Mouse (Mus musculus): ENCODE data around the gene Aldoart1.

Gene Aldoart1

DNA sequence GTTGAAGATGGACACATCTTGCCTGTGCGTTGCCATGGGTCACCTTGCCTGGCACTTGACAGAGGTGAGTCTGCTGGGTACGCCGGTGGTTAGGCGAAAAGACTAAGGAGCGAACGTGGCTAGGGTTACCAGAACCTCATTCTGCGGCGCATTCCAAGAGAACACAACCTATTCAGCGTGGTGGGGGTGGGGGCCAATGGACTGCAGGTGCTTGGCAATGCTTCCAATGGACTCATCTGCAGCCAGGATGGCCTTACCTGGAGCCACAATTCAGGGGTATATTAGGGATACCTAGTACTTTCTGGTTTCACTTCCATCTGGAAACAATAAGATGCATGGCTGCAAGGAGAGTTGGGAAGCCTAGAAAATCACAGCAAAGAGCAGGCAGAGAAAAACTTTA lies at the start of gene Aldoart1:
TSS of gene Aldoart1 (minus strand) at position 101 of the 400 bp plus-strand sequence.
- DNase-seq (ENCODE audit: low read depth, low spot score): no peak
- H3K36me3 ChIP-seq (ENCODE audit: control insufficient read depth, insufficient read depth, low read length, poor library complexity, severe bottlenecking): no peaks in the 10 kb centered on the region
- no peaks in the 10 kb centered on the region for H3K27me3 ChIP-seq (ENCODE audit: control insufficient read depth, insufficient read depth, low read length, poor library complexity, severe bottlenecking)

DNA sequence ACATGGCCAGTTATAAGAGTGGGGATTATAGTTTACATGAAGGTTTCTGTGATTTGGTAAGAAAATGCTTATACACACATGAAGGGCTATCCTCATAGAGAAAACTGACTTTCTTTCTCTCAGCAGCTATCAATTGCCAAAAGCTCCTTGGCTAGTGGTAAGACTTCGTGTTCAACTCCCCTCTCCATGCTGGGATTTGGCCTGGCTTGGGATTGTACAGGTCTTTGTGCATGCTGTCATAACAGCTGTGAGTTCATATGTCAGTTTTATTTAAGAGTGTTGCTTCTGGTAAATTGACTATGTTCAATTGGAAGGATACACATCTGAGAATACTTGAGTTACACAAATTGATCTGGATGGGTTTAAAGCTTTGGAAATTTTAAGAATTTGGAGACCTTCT lies 49.1 kb upstream of the Aldoart1 start:
- no peaks in the 10 kb centered on the region for H3K36me3 ChIP-seq (ENCODE audit: control insufficient read depth, insufficient read depth, low read length, poor library complexity, severe bottlenecking)
- DNase-seq (ENCODE audit: low read depth, low spot score): no peak
- H3K27me3 ChIP-seq (ENCODE audit: control insufficient read depth, insufficient read depth, low read length, poor library complexity, severe bottlenecking): no peaks in the 10 kb centered on the region

DNA sequence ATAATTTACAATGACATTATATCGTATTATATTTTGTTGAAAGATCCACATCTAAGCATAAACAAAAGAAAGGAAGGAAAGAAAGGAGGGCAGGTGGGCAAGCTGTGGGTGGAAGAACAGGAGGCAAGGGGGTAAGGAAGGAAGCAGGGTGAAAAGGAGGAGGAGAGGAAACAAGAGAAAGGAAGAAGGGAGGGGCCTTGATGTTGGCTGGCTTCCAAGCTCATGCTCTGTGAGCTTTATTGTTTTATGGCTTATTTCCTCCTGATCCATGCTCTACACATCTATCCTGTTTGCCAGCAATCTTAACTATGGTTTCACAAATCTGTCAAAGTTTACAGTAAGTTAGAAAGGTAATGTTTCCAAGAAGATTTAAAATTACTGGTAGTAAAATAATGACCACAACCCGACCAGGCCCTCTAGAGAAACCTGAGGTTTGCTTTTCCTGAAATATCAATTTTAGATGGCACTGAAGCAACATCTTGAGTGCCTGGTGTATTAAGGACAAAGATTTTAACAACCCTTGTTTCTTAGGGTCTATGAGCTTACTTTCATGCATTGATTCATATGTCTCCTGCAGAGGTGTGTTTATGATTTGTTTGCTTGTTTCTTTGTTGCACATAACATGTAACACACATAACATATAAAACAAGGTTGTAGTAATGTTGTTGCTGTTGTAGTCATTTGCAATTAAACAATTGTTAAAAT lies 13.1 kb upstream of the Aldoart1 start:
- DNase-seq (ENCODE audit: low read depth, low spot score): no peak
- Histone ChIP-seq H3K36me3 (ENCODE audit: control insufficient read depth, insufficient read depth, low read length, poor library complexity, severe bottlenecking) (no peaks in the 10 kb centered on the region), H3K27me3 (ENCODE audit: control insufficient read depth, insufficient read depth, low read length, poor library complexity, severe bottlenecking) (no peaks in the 10 kb centered on the region)

DNA sequence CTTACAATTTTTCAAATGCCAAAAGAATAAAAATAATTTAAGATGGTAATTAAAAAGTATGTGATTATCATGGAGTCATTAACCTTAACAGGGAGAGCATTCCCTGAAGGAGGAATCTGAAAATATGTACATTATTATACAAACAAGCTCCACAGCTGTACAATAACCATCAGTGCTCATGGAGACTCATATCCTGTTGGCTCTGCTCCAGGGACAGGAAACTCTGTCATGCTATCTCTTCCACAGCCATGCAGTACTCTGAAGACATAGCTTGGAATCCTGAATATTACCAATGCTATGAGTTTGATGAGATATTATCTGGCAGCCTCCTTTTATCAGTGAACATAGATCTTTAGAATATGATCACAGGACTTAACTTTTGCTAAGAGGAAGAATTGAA lies 8.2 kb downstream of the Aldoart1 start:
- Histone ChIP-seq H3K27me3 (ENCODE audit: control insufficient read depth, insufficient read depth, low read length, poor library complexity, severe bottlenecking) (no peaks in the 10 kb centered on the region), H3K36me3 (ENCODE audit: control insufficient read depth, insufficient read depth, low read length, poor library complexity, severe bottlenecking) (no peaks in the 10 kb centered on the region)
- DNase-seq (ENCODE audit: low read depth, low spot score): no peak

DNA sequence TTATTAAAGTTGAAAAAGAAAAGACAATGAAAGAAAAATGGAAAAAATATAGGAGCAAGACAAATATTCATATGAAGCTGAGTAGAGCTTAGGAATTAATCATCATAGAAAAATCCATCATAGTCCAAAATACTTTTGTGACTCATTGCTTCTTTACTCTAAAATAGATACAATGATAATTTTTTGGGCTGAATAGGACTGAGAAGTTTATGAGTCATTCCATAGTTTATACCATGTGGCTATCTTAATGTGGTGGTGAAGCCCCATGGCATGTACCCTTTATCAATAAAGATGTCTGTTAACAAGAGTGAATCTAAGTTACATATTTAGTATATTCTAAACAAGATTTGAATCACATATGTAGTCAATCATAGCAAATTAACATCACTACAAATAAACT lies 9.4 kb downstream of the Aldoart1 start:
- no peaks in the 10 kb centered on the region for H3K36me3 ChIP-seq (ENCODE audit: control insufficient read depth, insufficient read depth, low read length, poor library complexity, severe bottlenecking)
- H3K27me3 ChIP-seq (ENCODE audit: control insufficient read depth, insufficient read depth, low read length, poor library complexity, severe bottlenecking): no peaks in the 10 kb centered on the region
- no peak for DNase-seq (ENCODE audit: low read depth, low spot score)

DNA sequence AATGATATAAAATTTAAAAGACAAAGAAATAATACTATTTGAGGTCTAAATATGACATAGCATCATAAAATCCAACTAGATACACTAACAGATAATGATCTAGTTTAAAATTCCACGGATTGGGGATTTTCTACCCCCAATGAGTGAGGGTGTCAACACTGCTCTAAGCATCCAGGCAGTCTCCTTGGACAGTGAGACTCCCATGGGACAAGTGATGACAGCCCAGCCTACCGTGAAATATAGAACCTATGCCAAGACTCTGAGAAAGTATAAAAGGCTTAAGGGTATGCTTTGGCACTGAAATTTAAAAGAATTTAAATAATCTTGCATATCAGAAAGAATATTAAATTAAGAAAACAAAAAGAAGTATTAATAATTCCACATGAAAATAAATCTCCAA lies 16.0 kb downstream of the Aldoart1 start:
- no peak for DNase-seq (ENCODE audit: low read depth, low spot score)
- no peaks in the 10 kb centered on the region for H3K27me3 ChIP-seq (ENCODE audit: control insufficient read depth, insufficient read depth, low read length, poor library complexity, severe bottlenecking)
- H3K36me3 ChIP-seq (ENCODE audit: control insufficient read depth, insufficient read depth, low read length, poor library complexity, severe bottlenecking): no peaks in the 10 kb centered on the region

DNA sequence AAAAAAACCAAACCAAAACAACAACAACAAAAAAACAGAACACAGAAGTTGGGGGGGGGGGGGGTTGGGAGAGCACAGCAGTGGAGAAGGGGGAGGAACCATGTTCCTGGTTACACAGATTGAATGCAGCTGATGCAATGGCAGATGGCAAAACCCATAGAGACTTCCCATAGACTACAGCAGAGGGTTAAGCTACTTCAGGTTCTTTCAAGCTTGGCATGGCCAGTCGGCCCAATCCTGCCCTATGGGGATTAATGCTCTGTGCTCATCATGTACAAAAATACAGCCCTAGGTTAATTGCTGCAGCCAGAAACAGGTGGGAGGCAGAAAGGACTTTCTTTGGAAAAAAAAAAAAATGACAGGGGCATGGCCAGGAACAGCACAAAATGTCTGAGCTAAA lies 17.0 kb downstream of the Aldoart1 start:
- Histone ChIP-seq H3K36me3 (ENCODE audit: control insufficient read depth, insufficient read depth, low read length, poor library complexity, severe bottlenecking) (no peaks in the 10 kb centered on the region), H3K27me3 (ENCODE audit: control insufficient read depth, insufficient read depth, low read length, poor library complexity, severe bottlenecking) (no peaks in the 10 kb centered on the region)
- no peak for DNase-seq (ENCODE audit: low read depth, low spot score)

DNA sequence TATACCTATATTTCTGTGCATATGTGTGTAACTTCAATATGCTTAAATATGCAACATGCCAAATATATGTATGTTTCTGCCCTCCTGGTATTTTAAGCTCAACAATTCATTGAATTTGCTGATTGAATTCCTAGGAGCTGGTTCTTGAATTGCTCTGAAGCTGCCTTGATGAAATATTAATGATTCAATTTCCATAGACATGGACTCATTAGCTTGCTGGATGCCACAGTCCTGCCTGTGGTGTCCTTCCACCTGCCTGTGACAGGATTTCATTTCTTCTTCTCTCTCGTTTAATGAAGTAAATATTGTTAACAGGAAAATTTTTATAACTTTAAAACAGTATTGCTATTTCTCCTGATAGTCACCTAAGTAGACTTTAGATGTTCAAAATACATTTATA lies 51.6 kb downstream of the Aldoart1 start:
- Histone ChIP-seq H3K27me3 (ENCODE audit: control insufficient read depth, insufficient read depth, low read length, poor library complexity, severe bottlenecking) (no peaks in the 10 kb centered on the region), H3K36me3 (ENCODE audit: control insufficient read depth, insufficient read depth, low read length, poor library complexity, severe bottlenecking) (no peaks in the 10 kb centered on the region)
- DNase-seq (ENCODE audit: low read depth, low spot score): no peak

All from splenic B cell, adult 2 months (primary cell).